Mouse (Mus musculus) hindbrain, embryonic 11.5 days (tissue): Measurements from ENCODE around the gene Mrln. TPM values are rescaled to one million over a fixed set of nuclear protein-coding genes. Genes with fewer than 3 reads are reported as not detected.

Experiments used
- ATAC-seq: fragments of 200-750 bp; cut with Nextera tagmentation; 2 replicates; pipeline ENCODE4 v1.8.0; 2017; ENCODE audit warnings: mild to moderate bottlenecking, moderate TSS enrichment, moderate library complexity; ENCODE audit not compliant: low FRiP score
- DNase-seq: peaks from one replicate; pipeline ENCODE4 v3.0.0-alpha.2; 2015; ENCODE audit warnings: low spot score
- H3K27ac ChIP-seq: fragments of 300-500 bp; sonication (generic); 2 replicates; pipeline ENCODE4 v1.5.1; 2014; ENCODE audit warnings: mild to moderate bottlenecking, low read depth, low read length
- H3K27me3 ChIP-seq: fragments of 300-500 bp; sonication (generic); 2 replicates; pipeline ENCODE4 v1.6.1; 2014; ENCODE audit warnings: mild to moderate bottlenecking, low read length, moderate library complexity, mixed read lengths; ENCODE audit not compliant: control insufficient read depth, insufficient read depth
- H3K36me3 ChIP-seq: fragments of 300-500 bp; sonication (generic); 2 replicates; pipeline ENCODE4 v1.6.1; 2014; ENCODE audit warnings: mild to moderate bottlenecking, low read length, moderate library complexity, mixed read lengths; ENCODE audit not compliant: control insufficient read depth, insufficient read depth
- H3K4me1 ChIP-seq: fragments of 300-500 bp; sonication (generic); replicated peaks from 2 replicates; pipeline ENCODE4 v1.6.1; 2014; ENCODE audit warnings: low read length, mixed read lengths; ENCODE audit not compliant: control insufficient read depth, insufficient read depth
- H3K4me2 ChIP-seq: fragments of 300-500 bp; sonication (generic); replicated peaks from 2 replicates; pipeline ENCODE4 v1.6.1; 2014; ENCODE audit warnings: mild to moderate bottlenecking, low read depth, low read length
- H3K4me3 ChIP-seq: fragments of 300-500 bp; sonication (generic); 2 replicates; pipeline ENCODE4 v1.5.1; 2014; ENCODE audit warnings: low read depth, low read length
- H3K9ac ChIP-seq: fragments of 300-500 bp; sonication (generic); 2 replicates; pipeline ENCODE4 v1.6.1; 2014; ENCODE audit warnings: low read depth, low read length
- H3K9me3 ChIP-seq: fragments of 300-500 bp; sonication (generic); 2 replicates; pipeline ENCODE4 v1.6.1; 2016; ENCODE audit warnings: low read length; ENCODE audit not compliant: control insufficient read depth
- WGBS: fragments of 180-500 bp; shearing (Covaris S2); extraction: QIAGEN DNeasy Blood & Tissue Kit; methylation state at CpG from one replicate; pipeline ENCODE4 v1.1.7; 2014; 5-methylcytosine and 5-hydroxymethylcytosine counted together
- polyA plus RNA-seq: library from polyadenylated mRNA; unstranded; fragments of >200 nt; fragmentation: Nextera tagmentation; extraction: Ambion mirVana; gene quantifications from 2 replicates; pipeline ENCODE4 v1.2.1, GENCODE M21; 2014

Mrln gene
- polyA plus RNA-seq, 1 experiment from 2014 or later: 1.0 TPM

GRCm38 (mm10) chr10:70255601-70256210, 51.2 kb downstream of the Mrln start:
- WGBS: 83% methylated on average over 15 of the region's 15 CpGs
- Histone ChIP-seq H3K27me3 (no peaks in the 10 kb centered on the region), H3K4me2 (no peak overlapping the region), H3K4me1 (no peaks in the 10 kb centered on the region), H3K27ac (no peak overlapping the region), H3K9ac (no peak overlapping the region), H3K36me3 (no peaks in the 10 kb centered on the region), H3K4me3 (no peak overlapping the region), H3K9me3 (no peaks in the 10 kb centered on the region)
- ATAC-seq (no peak), DNase-seq (no peak)

GRCm38 (mm10) chr10:70257029-70257428, 52.6 kb downstream of the Mrln start:
- Histone ChIP-seq H3K4me3 (no peak overlapping the region), H3K27ac (no peak overlapping the region), H3K27me3 (no peaks in the 10 kb centered on the region), H3K9ac (no peak overlapping the region), H3K4me1 (no peaks in the 10 kb centered on the region), H3K9me3 (no peaks in the 10 kb centered on the region), H3K36me3 (no peaks in the 10 kb centered on the region), H3K4me2 (no peak overlapping the region)
- DNase-seq: no peak
- WGBS: 88% methylated on average over 4 of the region's 4 CpGs
- ATAC-seq: no peak

GRCm38 (mm10) chr10:70260904-70261303, 56.4 kb downstream of the Mrln start:
- ATAC-seq: no peak
- Histone ChIP-seq H3K4me2 (no peak overlapping the region), H3K4me1 (no peaks in the 10 kb centered on the region), H3K9ac (no peak overlapping the region), H3K9me3 (no peaks in the 10 kb centered on the region), H3K27me3 (no peaks in the 10 kb centered on the region), H3K27ac (no peak overlapping the region), H3K36me3 (no peaks in the 10 kb centered on the region), H3K4me3 (no peak overlapping the region)
- no peak for DNase-seq
- 53% methylated on average over 4 of the region's 4 CpGs for WGBS

GRCm38 (mm10) chr10:70262051-70262450, 57.6 kb downstream of the Mrln start:
- Histone ChIP-seq H3K4me1 (no peaks in the 10 kb centered on the region), H3K4me3 (no peak overlapping the region), H3K36me3 (no peaks in the 10 kb centered on the region), H3K9me3 (no peaks in the 10 kb centered on the region), H3K4me2 (no peak overlapping the region), H3K9ac (no peak overlapping the region), H3K27ac (no peak overlapping the region), H3K27me3 (no peaks in the 10 kb centered on the region)
- DNase-seq (no peak), ATAC-seq (no peak)
- WGBS: 89% methylated on average over 3 of the region's 3 CpGs

- no peaks in the 10 kb centered on the region for H3K4me1 ChIP-seq
- H3K36me3 ChIP-seq: no peaks in the 10 kb centered on the region
- no peak overlapping the region for H3K9ac ChIP-seq
- no peak overlapping the region for H3K4me3 ChIP-seq
- no peaks in the 10 kb centered on the region for H3K9me3 ChIP-seq
- ATAC-seq: no peak
- 94% methylated on average over 4 of the region's 4 CpGs for WGBS
- H3K27ac ChIP-seq: no peak overlapping the region
- no peak for DNase-seq
- H3K27me3 ChIP-seq: no peaks in the 10 kb centered on the region
- no peak overlapping the region for H3K4me2 ChIP-seq
Measured at GRCm38 (mm10) chr10:70263681-70264189, 59.3 kb downstream of the Mrln start.

GRCm38 (mm10) chr10:70264337-70265036, 60.0 kb downstream of the Mrln start:
- Histone ChIP-seq H3K36me3 (no peaks in the 10 kb centered on the region), H3K4me1 (no peaks in the 10 kb centered on the region), H3K4me2 (no peak overlapping the region), H3K9me3 (no peaks in the 10 kb centered on the region), H3K4me3 (no peak overlapping the region), H3K27ac (no peak overlapping the region), H3K27me3 (no peaks in the 10 kb centered on the region), H3K9ac (no peak overlapping the region)
- ATAC-seq (no peak), DNase-seq (no peak)
- WGBS: 90% methylated on average over 9 of the region's 9 CpGs

GRCm38 (mm10) chr10:70266501-70266900, 62.0 kb downstream of the Mrln start:
- no peak overlapping the region for H3K27ac ChIP-seq

GRCm38 (mm10) chr10:70268581-70269446, 64.3 kb downstream of the Mrln start:
- H3K4me2 ChIP-seq: no peak overlapping the region
- H3K27ac ChIP-seq: no peak overlapping the region
- no peak overlapping the region for H3K4me3 ChIP-seq
- DNase-seq (no peak), ATAC-seq (no peak)
- H3K36me3 ChIP-seq: no peaks in the 10 kb centered on the region
- no peak overlapping the region for H3K9ac ChIP-seq
- 85% methylated on average over 23 of the region's 23 CpGs for WGBS
- no peaks in the 10 kb centered on the region for H3K4me1 ChIP-seq
- H3K9me3 ChIP-seq: no peaks in the 10 kb centered on the region
- H3K27me3 ChIP-seq: no peaks in the 10 kb centered on the region

More at GRCm38 (mm10) chr10:70266501-70266900, 62.0 kb downstream of the Mrln start:
- no peak overlapping the region for H3K4me3 ChIP-seq
- DNase-seq: no peak
- ATAC-seq: no peak
- no peaks in the 10 kb centered on the region for H3K4me1 ChIP-seq
- H3K9me3 ChIP-seq: no peaks in the 10 kb centered on the region
- no peak overlapping the region for H3K4me2 ChIP-seq
- H3K27me3 ChIP-seq: no peaks in the 10 kb centered on the region
- 89% methylated on average over 6 of the region's 6 CpGs for WGBS
- H3K9ac ChIP-seq: no peak overlapping the region
- no peaks in the 10 kb centered on the region for H3K36me3 ChIP-seq
